Mouse (Mus musculus) megakaryocyte, embryonic 14.5 days (primary cell): ENCODE measurements around the gene Dnah1. TPM values are rescaled to one million over a fixed set of nuclear protein-coding genes. Genes with fewer than 3 reads are reported as not detected.

Experiments used
- H3K27me3 ChIP-seq: replicated peaks from 2 replicates; pipeline ENCODE3; 2012; ENCODE audit warnings: inconsistent platforms
- H3K36me3 ChIP-seq: replicated peaks from 2 replicates; pipeline ENCODE3; 2012; ENCODE audit warnings: low read length, inconsistent platforms, mixed read lengths
- H3K4me1 ChIP-seq: 2 replicates; pipeline ENCODE4 v1.6.1; 2012; ENCODE audit warnings: inconsistent platforms
- H3K4me3 ChIP-seq: replicated peaks from 2 replicates; pipeline ENCODE3; 2012; ENCODE audit warnings: moderate library complexity, mild to moderate bottlenecking, inconsistent platforms
- H3K9me3 ChIP-seq: 2 replicates; pipeline ENCODE4 v1.6.1; 2012; ENCODE audit warnings: inconsistent platforms
- FLI1 ChIP-seq: IDR thresholded peaks from 2 replicates; pipeline ENCODE4 v1.6.1; 2012; ENCODE audit warnings: low read length, inconsistent platforms, mixed read lengths
- GATA1 ChIP-seq: IDR thresholded peaks from 3 replicates; pipeline ENCODE4 v1.6.1; 2012; ENCODE audit warnings: mixed read lengths, low read length, inconsistent platforms, borderline replicate concordance
- polyA plus RNA-seq: library from polyadenylated mRNA; stranded (reverse); fragments of >175 nt; gene quantifications from 2 replicates; pipeline ENCODE4 v1.2.3, GENCODE M21; 2012; ENCODE audit warnings: low replicate concordance; ENCODE audit not compliant: insufficient read depth

The Dnah1 gene
- polyA plus RNA-seq, 1 experiment, result 0.06 TPM

GRCm38 (mm10) chr14:31267649-31268048 lies 56.0 kb downstream of the Dnah1 start:
- Histone ChIP-seq H3K36me3 (peaks cover under 1% of the 10 kb centered on the region), H3K9me3 (no peaks in the 10 kb centered on the region), H3K4me3 (no peak overlapping the region), H3K27me3 (peaks cover 74% of the 10 kb centered on the region), H3K4me1 (peaks cover 12% of the 10 kb centered on the region; the same call in 1 of the 2 replicates)
- no peak for TF ChIP-seq FLI1
- no peak for TF ChIP-seq GATA1

GRCm38 (mm10) chr14:31260932-31261331 lies 62.8 kb downstream of the Dnah1 start:
- H3K27me3 ChIP-seq, result peaks cover 17% of the 10 kb centered on the region

GRCm38 (mm10) chr14:31260374-31260773 lies 63.3 kb downstream of the Dnah1 start:
- Histone ChIP-seq H3K4me3 (no peak overlapping the region), H3K4me1 (peaks cover 13% of the 10 kb centered on the region), H3K27me3 (peaks cover 13% of the 10 kb centered on the region), H3K36me3 (peaks cover 73% of the 10 kb centered on the region), H3K9me3 (no peaks in the 10 kb centered on the region)
- TF ChIP-seq GATA1 (no peak), FLI1 (no peak)

More at GRCm38 (mm10) chr14:31260932-31261331, 62.8 kb downstream of the Dnah1 start:
- no peak for TF ChIP-seq GATA1
- TF ChIP-seq FLI1, result no peak
- no peak overlapping the region for H3K4me3 ChIP-seq
- peaks cover 68% of the 10 kb centered on the region for H3K36me3 ChIP-seq
- H3K9me3 ChIP-seq, result no peaks in the 10 kb centered on the region
- H3K4me1 ChIP-seq, result peaks cover 13% of the 10 kb centered on the region

DNA sequence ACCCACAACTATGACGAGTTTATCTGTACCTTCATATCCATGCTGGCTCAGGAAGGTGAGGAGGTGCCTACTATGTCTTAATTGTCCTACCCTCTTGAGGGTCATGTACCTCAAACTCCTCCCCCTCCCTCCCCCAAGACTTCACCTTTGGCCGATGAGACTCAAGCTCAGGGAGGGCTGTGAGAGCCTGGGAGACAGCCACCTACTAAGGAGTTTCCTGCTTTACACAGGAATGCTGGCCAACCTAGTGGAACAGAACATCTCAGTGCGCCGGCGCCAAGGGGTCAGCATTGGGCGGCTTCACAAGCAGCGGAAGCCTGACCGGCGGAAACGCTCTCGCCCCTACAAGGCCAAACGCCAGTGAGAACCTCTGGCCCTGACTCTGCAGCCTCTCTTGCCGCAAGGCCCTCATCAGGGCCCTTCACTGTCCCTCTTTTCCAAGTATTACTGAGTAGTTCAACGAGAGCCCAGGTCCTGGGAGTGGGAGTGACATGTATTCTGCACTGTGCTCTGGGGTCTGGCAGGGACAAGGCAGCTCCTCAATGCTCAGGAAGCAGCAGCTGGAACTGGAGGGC lies 65.1 kb downstream of the Dnah1 start:
- Histone ChIP-seq H3K27me3 (no peaks in the 10 kb centered on the region), H3K9me3 (no peaks in the 10 kb centered on the region), H3K4me1 (peaks cover 15% of the 10 kb centered on the region)

DNA sequence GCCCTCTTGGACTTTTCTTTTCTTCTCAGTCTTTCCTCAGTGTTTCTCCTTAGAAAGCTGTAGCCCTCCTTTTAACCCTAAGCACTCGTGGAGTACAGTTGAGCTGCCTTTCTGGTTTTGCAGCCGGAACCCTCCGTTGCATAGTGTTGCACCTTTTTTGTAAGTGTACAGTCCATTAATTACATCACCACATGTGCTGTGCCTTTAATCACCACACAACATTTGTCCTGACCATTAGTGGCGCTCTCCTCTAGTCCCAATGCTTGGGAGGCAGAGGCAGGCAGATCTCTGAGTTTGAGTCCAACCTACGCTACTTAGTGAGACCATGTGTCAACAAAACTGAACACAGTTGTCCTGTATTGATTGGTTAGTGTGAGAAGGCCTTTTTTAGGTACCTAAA lies 71.6 kb downstream of the Dnah1 start:
- Histone ChIP-seq H3K9me3 (no peaks in the 10 kb centered on the region), H3K27me3 (no peaks in the 10 kb centered on the region), H3K36me3 (peaks cover 60% of the 10 kb centered on the region), H3K4me3 (peak overlapping the region; percentile 98), H3K4me1 (peaks cover 39% of the 10 kb centered on the region)
- TF ChIP-seq GATA1 (no peak), FLI1 (no peak)

More for the DNA sequence above, 65.1 kb downstream of the Dnah1 start:
- Histone ChIP-seq H3K36me3 (peaks cover 92% of the 10 kb centered on the region), H3K4me3 (no peak overlapping the region)
- no peak for TF ChIP-seq GATA1
- TF ChIP-seq FLI1, result no peak

DNA sequence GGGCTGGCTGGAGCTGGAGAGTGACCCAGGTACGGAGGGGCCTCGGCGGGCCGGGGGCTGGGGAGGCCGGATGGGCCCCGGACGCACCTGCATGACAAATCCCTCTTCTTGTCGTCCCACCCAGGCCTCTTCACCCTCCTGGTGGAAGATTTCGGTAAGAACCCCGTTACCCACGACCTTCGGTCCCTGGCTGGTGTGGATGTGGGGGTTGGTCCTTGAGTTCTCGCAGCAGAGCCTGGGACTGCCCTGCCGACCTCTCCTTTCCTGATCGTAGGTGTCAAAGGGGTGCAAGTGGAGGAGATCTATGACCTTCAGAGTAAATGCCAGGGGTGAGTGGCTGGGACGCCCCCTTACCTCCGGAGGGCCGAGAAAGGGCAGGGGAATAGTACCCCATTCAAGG lies 72.1 kb downstream of the Dnah1 start:
- peaks cover 60% of the 10 kb centered on the region for H3K36me3 ChIP-seq
- peak overlapping the region; percentile 98 for H3K4me3 ChIP-seq

DNA sequence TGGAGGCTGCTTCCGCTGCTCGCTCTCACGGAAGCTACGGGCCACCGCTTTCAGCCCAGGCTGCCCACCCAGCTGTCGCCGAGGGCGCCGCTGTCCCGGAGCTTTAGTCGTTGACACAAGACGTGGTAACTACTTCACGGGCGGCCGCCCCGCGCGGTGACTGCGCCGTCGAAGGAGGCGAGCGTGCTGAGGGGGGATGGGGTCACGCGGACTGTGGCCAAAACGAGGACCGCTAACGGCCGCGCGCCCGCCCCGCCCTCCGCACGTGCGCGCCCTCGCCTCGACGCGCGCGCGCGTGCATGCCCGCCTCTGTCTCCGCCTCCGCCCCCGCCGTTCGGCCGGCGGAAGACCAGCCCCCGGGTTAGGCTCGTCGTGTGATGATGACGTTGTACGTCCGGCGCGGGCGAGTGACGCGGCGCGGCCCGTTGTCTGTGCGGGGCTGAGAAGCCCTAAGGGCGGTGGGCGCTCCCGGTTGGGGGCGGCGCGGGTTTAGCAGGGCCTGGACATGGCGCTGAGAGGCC lies 72.6 kb downstream of the Dnah1 start, which contains the start of the genes Phf7 and Bap1:
Phf7 (minus strand) TSS at position 234 of the 521 bp plus-strand sequence.
Bap1 (plus strand) TSS at position 367 of the 521 bp plus-strand sequence.
- no peaks in the 10 kb centered on the region for H3K27me3 ChIP-seq
- H3K9me3 ChIP-seq, result no peaks in the 10 kb centered on the region
- TF ChIP-seq GATA1, result no peak
- no peak for TF ChIP-seq FLI1
- H3K36me3 ChIP-seq, result peaks cover 60% of the 10 kb centered on the region
- H3K4me1 ChIP-seq, result peaks cover 39% of the 10 kb centered on the region
- peak within 1 kb of the TSS; percentile 98 for H3K4me3 ChIP-seq

More for the DNA sequence above, 72.1 kb downstream of the Dnah1 start:
- Histone ChIP-seq H3K27me3 (no peaks in the 10 kb centered on the region), H3K4me1 (peaks cover 39% of the 10 kb centered on the region), H3K9me3 (no peaks in the 10 kb centered on the region)
- TF ChIP-seq FLI1 (no peak), GATA1 (no peak)

GRCm38 (mm10) chr14:31250222-31251083 lies 73.2 kb downstream of the Dnah1 start:
- Histone ChIP-seq H3K36me3 (peaks cover 57% of the 10 kb centered on the region), H3K27me3 (no peaks in the 10 kb centered on the region), H3K4me3 (peak overlapping the region; percentile 98), H3K9me3 (no peaks in the 10 kb centered on the region), H3K4me1 (peaks cover 39% of the 10 kb centered on the region)
- TF ChIP-seq FLI1, result no peak
- TF ChIP-seq GATA1, result no peak

DNA sequence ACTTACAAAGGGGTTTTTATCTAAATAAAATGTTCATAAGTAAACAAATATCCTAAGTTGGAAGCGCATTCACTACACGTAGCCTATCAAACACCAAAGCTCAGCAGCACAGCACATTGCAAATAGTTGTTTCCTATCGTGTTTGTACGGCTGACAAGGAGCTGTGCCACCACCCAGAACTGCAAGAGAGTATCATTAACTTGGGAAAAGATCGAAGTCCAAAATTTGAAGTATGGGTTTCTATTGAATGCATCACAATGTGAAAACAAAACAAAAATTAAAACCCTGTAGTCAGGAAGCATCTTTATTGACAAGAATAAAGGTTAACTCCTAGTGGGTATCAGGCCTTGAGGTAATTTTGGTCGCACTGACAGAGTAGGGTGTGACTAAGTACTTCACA lies 75.3 kb downstream of the Dnah1 start:
- Histone ChIP-seq H3K36me3 (peaks cover 43% of the 10 kb centered on the region), H3K9me3 (no peaks in the 10 kb centered on the region), H3K4me3 (no peak overlapping the region), H3K27me3 (no peaks in the 10 kb centered on the region), H3K4me1 (peaks cover 39% of the 10 kb centered on the region)
- TF ChIP-seq FLI1, result no peak
- no peak for TF ChIP-seq GATA1
